Mouse (Mus musculus): ENCODE data around the gene Gm11084.
"Not testable (repeated sequence)": the region's sequence is repeated elsewhere in the genome, so short reads cannot be mapped to it uniquely, and the experiment has no call there.

The Gm11084 gene

DNA sequence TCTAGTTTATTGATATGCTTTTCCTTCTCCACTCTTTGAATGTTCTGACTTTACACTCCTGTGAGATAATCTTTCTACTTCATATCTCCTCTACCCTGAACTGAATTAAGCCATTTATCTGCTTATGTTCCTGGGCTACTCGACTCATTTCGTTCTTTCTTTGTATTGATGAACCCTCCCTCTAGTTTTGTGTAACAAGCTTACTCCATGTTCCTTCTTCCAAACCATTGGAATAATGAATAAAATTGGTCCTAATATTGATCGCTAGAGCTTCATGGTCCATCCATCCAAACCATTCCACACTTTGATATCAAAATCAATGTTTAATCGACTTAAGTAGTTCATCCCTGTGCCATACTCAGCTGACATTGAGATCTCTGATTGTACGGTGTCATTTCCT is at the start of gene Gm11084:
TSS of gene Gm11084 (minus strand) at position 101 of the 400 bp plus-strand sequence.
- in situ Hi-C loops (cut with MseI, MboI) = no loop called here

DNA sequence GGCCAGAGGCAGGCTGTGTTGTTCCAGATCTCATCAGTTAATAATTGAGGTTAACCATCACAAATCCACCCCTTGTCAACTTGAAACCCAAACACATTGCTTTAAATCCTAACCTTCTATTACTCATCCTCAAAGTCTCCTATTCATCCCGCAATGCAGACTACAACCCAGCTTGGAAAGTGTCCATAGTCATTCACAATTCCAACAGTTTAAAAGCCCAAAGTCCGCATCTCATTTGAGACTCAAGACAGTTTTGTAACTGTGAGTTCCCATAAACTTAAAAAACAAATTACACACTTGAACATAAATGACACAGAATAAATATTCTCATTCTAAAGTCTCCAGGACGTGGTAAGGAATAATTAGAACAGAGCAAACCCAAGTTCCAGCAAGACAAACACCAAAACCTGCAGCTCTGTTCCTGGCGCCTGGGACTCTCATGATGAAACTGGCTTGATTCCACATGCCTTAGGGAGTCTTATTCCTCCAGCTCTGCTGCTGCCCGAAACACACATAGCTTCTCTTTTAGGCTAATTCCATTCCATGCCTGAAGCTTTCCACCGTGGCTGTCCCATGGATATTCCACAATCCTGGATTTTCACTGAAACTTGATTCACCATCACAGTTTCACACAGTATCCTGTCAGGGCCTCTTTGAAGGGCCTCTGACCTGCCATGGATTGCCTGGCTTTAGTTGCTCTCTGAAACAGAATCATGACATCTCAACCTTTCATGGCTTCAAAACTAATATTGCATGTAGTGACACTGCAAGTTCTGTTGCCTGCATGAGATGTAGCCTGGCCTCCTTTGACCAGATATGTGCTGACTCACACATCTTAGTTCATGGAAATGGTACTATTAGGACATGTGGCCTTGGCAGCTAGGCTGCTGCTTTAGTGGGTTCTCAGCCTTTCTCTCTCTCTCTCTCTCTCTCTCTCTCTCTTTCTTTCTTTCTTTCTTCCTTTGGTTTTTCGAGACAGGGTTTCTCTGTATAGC is 44.8 kb upstream of the Gm11084 start:
- in situ Hi-C loops (cut with MseI, MboI) = no loop called here

DNA sequence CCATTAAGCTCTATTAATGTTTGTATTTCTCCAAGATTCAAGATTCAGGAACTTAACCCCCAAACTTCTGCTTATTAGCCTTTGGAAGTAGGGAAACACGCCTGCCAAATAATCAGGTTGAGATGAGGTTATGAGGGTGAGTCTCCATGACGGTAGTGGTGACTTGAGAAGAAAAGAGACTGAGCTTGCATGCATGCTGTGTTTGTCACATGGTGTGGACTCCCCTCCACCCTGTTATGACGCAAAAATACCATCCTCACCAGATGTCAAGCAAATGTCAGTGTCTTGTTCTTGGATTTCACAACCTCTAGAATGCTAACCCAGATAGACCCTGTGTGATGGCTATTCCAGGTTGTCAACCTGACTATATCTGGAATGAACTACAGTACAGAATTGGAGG is 43.3 kb upstream of the Gm11084 start:
- in situ Hi-C loops (cut with MseI, MboI) = no loop called here

GRCm38 (mm10) chr2:73028019-73028418 is 41.5 kb upstream of the Gm11084 start:
- in situ Hi-C loops (cut with MseI, MboI) = no loop called here

DNA sequence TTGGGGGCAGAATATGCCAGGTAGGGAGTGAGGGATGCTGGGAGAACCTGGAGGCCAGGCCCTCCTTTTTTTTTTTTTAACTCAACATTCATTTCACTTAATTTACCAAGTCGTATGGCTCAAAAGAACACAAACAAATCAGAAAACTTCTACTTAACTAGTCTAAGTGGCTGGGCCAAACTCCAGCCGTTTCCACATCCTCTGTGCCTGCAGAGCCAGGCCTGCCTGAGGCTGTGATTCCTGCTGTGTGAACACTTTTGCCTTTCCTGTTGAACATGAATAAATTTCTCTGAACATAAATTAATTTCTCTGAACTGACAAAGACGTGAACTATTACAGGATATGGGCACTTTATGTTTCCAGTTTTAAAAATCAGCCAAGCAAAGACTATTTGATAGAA is 40.6 kb upstream of the Gm11084 start:
- in situ Hi-C loops (cut with MseI, MboI) = no loop called here

DNA sequence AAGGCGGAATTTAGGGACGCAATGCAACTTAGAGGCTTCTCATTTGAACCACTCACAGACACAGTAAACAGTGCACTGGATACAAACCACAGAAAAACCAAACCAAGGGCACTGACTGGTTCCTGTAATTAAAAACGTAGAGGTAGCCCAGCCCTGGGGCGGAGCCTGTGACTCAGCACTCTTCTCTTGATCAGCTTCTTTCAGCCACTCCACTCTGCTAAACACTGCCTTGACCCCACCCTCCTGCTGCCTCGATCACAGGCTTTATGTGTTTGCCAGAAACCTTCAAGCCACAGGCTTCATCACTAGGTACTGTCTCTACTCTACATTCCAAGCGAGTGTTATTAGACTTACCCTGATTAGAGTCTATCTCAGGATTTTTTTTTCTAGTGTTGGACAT is 37.3 kb upstream of the Gm11084 start:
- in situ Hi-C loops (cut with MseI, MboI) = no loop called here

GRCm38 (mm10) chr2:73021046-73021445 is 34.5 kb upstream of the Gm11084 start:
- in situ Hi-C loops (cut with MseI, MboI) = no loop called here

DNA sequence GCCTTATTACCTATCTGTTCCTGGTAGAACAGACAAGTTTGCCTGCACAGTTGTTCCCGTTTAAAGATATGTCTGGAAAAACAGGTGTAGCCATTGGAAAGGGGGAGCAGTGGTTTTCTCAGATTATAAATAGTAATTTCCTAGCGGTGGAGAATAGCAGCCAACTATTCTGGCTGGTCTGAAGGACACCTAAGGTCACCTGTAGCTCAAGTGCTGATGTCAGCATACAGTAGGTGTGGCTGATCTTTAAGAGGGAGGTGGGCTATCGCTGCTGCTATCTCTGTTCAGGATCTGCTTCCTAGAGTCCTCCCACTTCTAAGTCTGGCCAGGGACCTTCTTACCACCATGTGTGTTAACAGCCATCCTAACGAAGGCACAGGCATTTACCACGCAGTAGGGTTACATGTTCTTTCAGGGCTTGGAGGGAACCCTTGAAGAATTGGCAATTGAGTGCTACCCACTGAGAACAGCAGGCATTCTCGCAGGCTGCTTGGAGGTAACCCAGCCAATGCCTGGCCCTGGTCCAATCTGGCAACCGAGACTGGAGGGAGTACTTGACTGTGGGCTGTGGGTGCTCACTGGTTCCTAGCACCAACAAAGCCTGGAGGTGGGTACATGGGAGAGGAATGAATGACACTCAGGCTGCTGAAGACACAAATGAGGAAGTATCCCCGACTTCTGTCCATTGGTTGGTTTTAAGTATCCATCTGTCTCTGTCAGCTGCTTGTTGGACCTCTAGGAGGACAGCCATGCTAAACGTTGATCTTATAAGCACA is 33.0 kb upstream of the Gm11084 start:
- in situ Hi-C loops (cut with MseI, MboI) = no loop called here

DNA sequence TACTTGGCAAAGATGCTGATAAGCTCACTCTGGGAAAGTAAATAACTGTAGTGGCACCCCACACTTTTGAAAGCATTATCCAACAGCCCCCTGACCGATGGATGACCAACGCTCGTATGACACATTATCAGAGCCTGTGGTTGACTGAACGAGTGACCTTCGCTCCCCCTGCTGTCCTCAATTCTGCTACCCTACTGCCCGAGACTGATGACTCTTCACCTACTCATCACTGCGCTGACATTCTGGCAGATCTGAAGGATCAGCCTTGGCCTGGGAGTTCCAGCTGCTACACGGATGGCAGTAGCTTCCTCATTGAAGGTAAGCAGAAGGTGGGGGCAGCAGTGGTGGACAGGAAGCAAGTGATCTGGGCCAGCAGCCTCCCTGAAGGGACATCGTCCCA is 27.5 kb upstream of the Gm11084 start:
- in situ Hi-C loops (cut with MseI, MboI) = not testable (repeated sequence)

- in situ Hi-C loops (cut with MseI, MboI) = no loop called here
Measured at GRCm38 (mm10) chr2:73012636-73013035, 26.1 kb upstream of the Gm11084 start.

- in situ Hi-C loops (cut with MseI, MboI) = no loop called here
Measured at GRCm38 (mm10) chr2:73007472-73007871, 21.0 kb upstream of the Gm11084 start.

- in situ Hi-C loops (cut with MseI, MboI) = no loop called here
Measured at GRCm38 (mm10) chr2:73005611-73006515, 19.3 kb upstream of the Gm11084 start.

DNA sequence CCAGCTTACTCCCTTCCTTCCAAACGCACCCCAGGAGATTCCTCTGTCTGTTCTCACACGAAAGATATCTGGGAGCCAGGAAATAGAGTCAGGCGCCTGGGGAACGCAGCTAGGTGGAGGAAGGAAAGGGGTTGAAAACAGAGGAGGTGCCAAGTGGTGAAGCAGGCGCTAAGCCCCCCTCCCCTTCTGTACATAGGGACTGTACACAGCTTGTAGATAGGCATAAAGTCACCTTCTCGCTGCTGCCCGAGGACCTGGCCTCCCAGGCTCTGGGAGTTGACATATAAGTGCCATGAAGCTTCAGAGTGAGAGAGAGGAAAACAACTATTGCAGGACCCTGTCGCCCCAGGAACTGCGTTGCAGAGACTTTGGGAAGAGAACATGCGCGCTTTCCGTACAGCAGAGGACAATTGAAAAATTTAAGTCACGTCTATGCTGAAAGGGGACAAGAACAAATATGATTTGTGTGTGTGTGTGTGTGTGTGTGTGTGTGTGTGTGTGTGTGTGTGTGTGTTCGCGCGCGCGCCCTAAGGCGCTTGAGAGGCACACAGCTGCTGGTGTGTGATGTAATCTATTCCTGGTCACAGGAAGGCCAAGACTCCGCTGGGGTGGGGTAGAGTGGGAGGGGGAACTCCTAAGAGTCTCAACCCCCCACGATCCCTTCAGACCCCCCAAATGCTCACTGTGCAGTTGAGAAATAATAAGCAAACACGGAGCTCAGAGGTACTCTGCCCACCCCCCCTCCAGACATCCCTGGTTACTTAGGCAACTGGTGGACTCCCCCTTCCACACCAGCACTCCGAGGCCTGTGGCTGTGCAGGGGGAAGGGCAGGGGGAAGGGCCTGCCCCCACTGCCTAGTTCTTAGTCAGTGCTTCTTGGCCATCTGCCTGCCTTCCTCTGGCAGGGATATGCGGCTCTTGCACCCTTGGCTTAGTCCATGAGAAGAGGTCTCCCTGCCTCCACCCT is 17.5 kb upstream of the Gm11084 start:
- in situ Hi-C loops (cut with MseI, MboI) = no loop called here

- in situ Hi-C loops (cut with MseI, MboI) = no loop called here
Measured at GRCm38 (mm10) chr2:73003049-73003448, 16.5 kb upstream of the Gm11084 start.

DNA sequence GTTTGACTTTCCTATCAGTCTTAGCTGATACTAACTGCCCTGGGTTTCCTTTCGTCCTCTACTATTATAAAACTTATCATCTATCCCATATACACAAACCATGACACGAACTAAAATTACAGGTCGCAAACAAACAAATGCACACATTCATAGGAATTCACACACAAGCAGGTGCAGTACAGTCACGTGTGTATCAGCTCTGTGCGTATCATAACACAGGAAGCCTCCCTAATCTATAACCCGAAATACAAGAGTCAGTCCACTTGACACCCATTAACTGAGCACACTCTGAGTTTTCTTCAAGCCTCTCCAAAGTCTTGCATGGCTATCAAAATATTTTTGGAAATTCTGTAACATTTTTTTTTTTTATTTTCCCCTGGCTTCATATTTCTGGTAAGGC is 15.9 kb upstream of the Gm11084 start:
- in situ Hi-C loops (cut with MseI, MboI) = no loop called here

DNA sequence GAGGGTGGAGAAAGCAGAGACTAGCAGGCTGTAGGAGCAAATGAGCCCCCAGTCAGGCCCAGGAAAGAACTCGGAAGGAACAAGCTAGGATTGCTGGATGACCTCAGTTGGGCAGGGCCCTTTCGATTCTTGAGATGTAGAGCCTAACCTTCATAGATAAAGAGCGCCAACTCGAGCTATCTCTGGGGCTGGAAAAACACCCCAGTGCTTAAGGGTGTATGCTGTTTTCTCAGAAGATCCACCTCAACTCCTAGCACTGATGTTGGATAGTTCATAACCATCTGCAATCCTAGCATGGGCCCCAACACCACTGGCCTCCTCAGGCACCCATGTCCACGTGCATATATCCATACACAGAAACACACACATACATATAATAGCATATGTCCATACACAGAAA is 15.5 kb upstream of the Gm11084 start:
- in situ Hi-C loops (cut with MseI, MboI) = no loop called here

DNA sequence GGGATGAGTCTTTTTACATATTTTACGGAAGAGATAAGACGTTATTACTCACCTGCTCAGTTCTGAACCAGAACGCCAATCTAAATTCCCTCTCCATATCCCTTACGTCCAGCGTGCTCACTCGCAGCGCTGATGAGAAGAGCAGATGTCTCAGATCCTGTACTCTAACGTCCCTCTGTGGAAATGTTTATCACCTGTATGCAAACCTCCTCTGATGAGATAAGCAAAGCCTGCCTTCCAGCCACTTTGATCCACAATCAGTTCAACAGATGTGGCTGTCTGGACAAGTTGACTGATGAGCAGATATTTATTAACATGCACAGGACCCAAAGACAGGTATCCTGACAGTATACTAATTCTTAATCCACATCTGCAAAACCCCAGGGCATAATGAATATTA is 13.7 kb upstream of the Gm11084 start:
- in situ Hi-C loops (cut with MseI, MboI) = no loop called here

DNA sequence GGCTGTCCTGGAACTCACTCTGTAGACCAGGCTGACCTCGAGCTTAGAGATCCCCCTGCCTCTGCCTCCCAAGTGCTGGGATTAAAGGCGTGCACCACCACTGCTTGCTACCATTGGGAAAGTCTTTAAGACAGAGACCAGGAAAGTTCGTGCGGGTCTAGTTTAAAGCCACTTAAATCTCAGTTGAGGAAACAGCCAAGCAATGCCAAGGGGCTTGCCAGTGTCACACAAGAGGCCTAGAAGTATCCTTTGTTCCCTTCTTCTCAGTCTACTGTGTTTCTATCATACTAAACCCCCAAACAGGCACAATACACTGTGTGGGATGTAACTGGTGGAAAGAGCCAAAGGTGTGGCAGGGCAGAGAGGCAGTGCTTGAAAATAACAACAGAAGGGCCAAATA is 11.1 kb upstream of the Gm11084 start:
- in situ Hi-C loops (cut with MseI, MboI) = no loop called here

DNA sequence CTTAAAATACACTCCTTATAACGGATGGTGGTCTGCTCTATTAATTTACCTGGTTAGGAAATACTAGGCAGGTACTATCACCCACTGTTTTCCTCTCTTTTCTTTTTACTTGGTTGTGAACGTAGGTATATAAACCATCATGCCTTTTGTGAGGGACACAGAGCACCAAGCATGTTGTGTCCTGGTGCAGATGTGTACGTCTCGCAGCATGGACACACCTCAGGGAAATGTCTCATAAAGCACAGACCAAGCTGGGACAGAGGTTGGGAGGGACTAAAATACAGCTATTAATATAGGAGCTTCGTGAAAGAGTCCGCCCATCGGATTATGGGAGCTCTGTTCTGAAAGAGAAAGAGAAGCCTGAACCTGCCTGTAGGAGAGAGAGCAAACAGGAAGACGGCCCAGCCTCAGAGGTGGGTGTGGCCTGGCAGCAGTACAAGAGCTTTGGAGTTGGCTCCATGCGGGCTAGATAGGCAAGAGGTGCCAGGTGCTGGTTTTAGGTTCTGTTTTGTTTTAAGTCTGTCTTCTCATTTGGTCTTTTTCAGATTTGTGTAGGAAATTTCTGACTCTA is 10.4 kb upstream of the Gm11084 start:
- in situ Hi-C loops (cut with MseI, MboI) = no loop called here

All from mouse trophoblast stem cell (cell line).